Mouse (Mus musculus) left cerebral cortex, postnatal 36 days (tissue): ENCODE measurements around the gene Tuba3b. TPM values are rescaled to one million over a fixed set of nuclear protein-coding genes. Genes with fewer than 3 reads are reported as not detected.

Experiments
- DNase-seq, 2 experiments: peaks; one replicate each; pipeline ENCODE4 v3.0.0; 2021 to 2022; ENCODE audit warnings: low spot score in 2 of 2, mixed read lengths in 1 of 2
- intact Hi-C: fragments of 180-260 bp; cut with DNase I; formaldehyde crosslinking; loops from one replicate; pipeline ENCODE4 v1.15.1; 2025
- total RNA-seq, 2 experiments: library from RNA; stranded (reverse); gene quantifications; 2 replicates each; pipeline ENCODE4 v1.2.3; 2021

Gene Tuba3b
- total RNA-seq, 2 experiments from 2014 or later: not detected

DNA sequence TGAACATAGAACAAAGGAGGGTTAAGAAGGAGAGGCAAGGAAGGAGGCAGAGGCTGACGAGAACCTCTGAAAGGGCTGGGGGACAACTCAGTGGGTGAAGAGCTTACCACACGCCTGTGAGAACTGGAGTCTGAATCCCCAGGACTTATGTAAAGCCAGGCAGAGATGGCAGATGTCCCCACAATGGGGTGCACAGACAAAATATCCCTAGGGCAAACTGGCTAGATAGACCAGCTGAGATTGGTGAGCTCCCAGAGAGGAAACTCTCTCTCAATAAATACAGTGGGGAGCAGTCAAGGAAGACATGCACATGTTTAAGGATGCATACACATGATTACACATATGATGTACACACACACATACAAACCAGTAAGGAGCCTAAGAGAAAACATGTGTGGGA lies 11.4 kb upstream of the Tuba3b start:
- intact Hi-C loops: no loop called here
- DNase-seq: no peak

DNA sequence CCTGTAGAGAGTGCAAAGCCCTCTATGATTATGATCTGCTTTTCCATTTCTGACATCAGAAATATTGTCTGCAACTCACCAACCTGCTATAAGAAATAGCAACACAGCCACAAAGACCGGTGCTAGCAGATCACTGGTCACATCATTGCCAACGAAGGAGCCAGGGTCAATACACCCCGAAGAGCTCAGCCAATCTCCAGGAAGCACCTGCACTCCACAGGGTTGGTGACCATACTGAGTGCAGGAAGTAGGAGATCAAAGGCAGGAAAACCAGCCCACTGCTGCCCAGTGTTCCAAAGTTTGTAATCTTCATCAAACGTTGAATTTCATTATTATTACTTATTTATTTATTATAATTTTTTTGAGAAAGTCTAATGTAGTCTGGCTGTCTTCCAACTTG lies 10.9 kb upstream of the Tuba3b start:
- no peak for DNase-seq
- intact Hi-C loops: no loop called here

DNA sequence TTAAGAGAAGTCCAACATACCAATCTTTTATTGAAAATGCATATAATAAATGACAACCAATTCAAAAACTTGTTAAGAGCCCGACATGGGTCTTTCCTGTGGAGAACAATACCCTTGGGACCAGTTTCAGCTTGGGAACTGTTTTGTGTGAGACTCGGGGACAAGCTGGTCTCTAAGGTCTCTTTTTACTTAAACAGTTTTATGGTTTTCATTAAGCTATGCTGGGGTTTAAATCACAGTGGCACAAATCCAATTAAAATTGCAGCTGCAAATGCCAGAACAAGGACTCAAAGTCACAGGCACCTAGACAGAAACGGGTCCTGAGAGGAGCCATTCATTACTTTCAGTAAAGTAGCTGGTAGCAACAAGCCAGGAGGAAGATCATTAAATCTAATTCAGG lies 10.4 kb upstream of the Tuba3b start:
- intact Hi-C loops: no loop called here
- no peak for DNase-seq

DNA sequence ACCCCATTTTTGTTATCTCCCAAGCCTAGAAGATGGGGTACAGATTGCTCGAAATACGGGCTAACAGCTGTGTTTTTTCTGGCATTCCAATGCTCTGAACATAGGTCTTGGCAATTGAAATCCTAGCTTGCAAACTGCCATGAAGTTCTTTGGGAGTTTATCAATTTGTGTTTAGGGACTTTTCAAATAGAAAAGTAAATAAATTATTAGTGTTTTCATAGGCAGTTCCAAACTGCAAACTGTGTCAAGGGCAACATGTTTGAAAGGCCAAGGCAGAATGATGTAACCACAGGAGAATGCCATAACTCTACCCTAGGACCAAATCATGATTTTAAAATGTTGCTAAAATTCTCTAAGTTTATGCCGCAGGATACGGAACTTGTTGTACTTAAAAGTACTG lies 7.8 kb upstream of the Tuba3b start:
- intact Hi-C loops: no loop called here
- DNase-seq: no peak

DNA sequence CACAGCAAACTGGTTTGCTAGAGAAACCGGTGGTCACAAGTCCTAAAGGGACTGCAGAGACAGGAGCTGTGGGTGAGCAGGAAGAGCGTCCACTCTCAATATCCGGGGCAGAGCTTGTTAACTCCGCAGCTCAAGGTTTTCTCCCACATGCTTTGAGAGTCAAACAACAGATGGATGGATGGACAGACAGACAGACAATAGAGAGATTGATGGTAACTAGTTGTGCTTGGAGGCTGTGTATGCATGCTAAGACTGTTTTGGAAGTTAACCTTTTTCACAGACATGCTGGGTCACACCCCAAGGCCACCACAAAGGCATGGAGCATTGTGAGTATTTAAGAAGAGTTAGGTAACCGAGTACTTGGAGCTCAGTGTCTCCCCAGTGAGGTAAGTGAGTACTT lies 6.9 kb upstream of the Tuba3b start:
- intact Hi-C loops: no loop called here
- DNase-seq: no peak

DNA sequence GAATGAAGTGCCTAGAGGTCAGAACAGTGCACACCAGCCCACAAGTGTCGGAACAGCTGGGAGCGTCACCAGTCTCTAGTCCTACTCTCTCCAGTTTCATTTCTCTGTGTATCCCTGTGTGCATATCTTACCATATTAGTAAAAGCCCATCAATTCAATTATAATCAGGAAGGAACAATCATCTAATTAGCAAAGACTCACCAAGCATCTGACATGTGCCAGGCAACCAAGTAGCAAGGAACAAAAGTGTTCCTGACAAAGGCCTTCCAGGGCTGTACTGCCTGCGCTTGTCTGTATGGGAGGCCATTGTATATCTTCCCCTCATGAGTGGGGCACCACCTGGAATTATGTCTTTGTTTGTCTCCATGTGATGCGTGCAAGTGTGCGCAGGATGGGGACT lies 4.7 kb upstream of the Tuba3b start:
- intact Hi-C loops: no loop called here
- no peak for DNase-seq

DNA sequence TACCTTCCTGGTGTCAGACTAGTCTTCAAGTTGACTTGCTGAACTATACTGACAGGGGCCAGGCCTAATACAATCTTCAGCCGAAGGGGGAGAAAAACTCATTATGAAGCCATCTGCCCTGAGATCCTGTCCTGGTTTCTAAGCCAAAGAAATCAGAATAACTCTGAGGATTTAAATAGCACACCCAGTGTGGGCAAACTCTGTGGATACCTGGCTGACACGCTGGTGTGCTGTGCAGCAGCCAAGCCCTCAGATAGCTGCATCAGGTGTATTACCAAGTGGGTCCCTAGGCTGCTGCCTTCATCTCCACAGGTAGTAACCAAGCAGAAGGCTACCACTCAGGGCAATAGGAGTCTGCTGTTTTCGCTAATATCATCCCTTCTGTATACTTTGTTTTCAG lies 2.9 kb upstream of the Tuba3b start:
- no peak for DNase-seq
- intact Hi-C loops: no loop called here

DNA sequence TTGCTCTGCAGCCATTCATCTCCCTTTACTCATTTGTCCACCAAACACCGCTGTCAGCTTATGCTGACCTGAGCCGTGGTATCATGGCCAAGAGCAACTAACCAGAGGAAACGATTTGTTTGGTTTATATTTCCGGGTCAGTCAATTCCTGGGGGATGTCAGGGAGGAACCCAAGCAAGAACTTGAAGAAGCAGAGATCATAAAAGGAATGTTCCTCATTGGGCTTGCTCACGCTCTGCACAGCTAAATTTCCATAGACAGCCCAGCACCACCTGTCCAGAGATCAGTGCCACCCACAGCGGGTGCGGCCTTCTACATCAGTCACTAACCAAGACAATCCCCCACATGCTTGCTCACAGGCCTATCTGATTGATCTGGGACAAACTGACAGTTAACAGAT lies 1.3 kb upstream of the Tuba3b start, which contains the start of gene Lmntd1:
Lmntd1 (minus strand) TSS at position 101 of the 400 bp plus-strand sequence.
- no peak for DNase-seq
- intact Hi-C loops: no loop called here

DNA sequence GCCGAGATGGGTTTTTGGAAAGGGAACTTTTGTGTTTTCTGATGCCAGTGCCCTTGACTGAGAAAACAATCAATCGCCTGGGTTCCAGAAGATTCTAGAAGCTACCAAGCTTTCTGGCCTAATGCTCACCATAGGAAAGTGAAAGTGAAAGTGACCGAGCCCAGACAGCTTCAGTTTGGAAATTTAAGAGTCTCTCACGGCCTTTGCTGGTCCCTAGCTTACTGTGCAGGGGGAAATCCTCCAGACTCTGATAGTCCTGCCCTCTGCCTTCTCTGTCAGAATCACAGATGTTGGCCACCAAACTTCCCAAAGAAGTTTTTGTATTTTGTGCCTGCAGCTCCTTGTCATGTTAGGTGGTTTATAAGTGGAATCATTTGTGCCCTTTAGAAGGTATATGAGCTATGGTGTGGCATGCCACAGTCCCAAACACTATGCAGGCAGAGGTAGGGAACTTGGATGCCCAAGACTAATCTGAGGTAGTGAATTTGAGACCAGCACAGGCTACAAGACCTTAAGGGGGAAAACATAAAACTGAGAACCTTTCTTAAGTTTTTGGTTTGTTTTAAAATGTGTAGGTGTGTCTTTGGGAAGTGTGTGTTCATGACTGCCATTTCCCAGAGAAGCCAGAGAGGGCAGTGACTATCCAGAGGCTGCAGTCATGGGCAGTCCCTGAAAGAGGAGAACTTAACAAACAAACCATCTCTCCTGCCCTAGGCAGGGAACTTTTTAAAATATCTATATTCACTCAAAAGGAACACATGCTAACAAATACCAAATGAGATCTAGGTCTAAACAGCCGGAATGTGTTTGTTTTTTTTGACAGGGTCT lies 1.1 kb downstream of the Tuba3b start:
- no peak for DNase-seq
- intact Hi-C loops: no loop called here

DNA sequence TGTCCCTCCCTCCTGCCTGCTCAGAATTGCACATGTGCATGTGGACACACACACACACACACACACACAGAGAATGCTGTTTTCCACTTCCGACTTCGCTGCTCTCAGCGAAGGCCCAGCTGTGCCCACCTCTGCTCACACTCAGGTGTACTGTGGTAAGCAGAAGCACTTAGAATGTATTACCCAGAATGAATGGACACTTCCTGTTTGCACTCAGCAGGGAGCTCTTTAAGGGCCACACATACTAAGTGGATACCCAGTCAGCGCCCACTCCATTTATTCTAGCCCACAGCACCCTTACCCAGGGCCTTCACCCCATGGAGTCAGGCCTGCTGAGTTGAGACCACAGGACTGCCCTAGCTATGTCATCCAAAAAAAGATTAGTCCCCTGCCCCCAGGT lies 7.6 kb downstream of the Tuba3b start:
- intact Hi-C loops: no loop called here
- DNase-seq: no peak

DNA sequence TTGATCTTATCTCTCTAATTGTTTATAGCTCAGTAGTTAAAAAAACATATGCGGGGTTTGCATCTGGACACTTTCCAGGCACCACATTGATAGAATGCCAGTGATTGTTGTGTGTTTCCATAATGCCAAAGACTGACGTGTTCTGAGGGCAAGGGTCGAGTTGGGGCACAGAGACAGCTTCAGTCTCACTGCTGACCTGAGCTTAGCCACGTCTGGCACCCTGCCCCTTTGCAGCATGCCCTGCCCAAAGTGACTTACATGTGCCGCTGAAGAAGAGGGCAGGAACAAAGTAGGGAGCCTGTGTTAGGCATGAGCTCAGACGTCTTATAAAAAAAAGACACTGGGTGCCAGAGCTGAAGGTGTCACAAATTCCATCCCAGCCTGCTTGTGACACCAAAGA lies 14.7 kb downstream of the Tuba3b start:
- no peak for DNase-seq
- intact Hi-C loops: no loop called here

DNA sequence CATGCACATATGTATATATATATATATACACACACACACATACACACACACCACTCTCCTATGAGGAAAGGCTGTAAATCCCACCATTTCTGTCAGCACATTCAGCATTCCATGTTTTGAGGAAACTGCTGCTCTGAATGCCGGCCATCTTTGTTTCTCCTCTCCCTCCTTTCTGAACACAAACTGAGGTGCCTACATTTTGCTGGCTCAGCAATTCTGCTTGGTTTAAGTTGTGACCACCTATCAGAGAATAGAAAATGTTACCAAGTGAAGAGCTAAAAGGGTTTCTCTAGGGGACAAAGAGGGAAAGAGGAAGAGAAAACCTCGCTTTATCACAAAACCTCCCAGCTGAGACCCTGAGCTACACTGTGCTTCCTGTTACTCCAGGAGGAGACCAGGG lies 18.9 kb downstream of the Tuba3b start:
- intact Hi-C loops: no loop called here
- no peak for DNase-seq

DNA sequence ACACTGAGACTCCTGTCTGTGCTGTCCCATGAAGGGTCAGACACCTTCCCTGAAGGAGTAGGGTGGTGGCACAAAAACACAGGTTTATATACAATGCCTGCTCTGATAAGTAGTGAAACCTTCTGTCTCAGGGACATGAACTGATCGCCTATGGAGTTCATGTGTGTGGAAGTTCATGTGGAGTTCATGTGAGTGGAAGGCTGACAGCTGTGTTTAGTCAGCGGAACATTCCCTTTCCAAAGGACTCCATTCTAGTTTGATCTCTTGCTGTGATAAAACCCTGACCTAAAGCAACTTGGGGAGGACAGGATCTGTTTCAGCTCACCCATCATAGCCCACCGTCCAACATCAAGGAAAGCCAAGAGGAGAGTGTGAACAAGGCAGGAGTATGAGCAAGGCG lies 21.1 kb downstream of the Tuba3b start:
- intact Hi-C loops: no loop called here

DNA sequence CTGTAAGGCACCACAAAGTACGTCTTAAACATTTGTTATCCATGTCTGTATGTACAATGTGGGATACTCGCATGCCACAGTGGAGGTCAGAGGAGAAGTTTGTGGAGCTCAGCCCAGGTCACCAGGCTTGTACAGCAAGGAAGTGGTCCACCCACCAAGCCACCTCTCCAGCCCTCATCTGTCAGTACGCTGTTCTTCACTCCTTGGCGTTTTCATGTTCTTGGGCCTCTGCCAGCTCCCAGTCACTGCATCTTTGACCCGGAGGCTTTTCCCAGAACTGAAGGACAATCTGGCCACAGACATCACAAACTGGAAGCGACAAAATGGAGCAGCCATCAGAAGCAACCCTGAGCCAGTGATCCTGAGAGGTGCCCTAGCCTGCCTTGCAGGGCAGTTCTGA lies 22.7 kb downstream of the Tuba3b start:
- intact Hi-C loops: no loop called here
- DNase-seq: no peak

More for the DNA sequence above, 21.1 kb downstream of the Tuba3b start:
- DNase-seq: no peak

DNA sequence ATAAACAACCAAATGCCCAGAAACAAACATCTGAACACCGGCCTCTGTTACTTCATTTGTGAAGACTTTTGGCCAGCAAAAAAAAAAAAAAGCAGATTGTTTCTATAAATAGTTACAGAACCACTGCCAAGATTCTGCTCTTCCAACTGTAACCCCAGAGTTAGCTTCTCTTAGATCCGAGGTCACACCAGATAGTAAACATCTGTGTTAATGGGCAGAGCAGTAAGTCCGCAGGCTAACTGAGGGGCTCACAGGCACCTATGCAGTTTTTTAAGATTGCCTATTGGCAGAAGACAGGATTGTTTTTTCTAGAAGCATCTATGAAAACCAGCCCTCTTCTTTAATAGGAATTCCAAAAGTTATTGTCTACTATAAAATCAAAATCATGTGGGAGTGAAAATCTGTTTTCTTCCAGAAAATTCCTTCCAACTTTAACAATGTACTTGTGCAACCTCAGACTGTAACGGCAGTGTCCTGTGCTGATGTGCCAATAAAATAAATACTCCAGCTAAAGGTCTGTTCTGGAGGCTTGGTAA lies 25.5 kb downstream of the Tuba3b start:
- intact Hi-C loops: no loop called here
- no peak for DNase-seq

DNA sequence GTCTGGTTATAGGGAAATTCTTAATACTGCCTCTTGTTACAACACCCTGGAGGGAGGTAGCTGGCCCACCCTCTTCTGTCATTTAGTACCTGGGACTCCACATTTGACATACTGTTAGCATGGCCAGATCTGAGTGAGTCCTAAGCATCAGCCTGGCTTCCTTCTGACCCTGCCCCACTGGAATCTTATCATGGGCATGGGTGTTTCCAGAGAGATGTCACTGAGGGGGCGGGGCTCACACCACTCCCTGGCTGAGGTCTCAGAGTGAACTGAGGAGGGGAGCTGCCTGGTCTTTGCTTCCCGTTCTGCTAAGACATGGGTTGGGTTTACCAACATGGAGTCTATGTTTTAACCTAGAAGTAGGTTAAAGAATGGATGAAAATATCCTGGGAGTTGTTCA lies 36.4 kb downstream of the Tuba3b start:
- no peak for DNase-seq
- intact Hi-C loops: no loop called here

DNA sequence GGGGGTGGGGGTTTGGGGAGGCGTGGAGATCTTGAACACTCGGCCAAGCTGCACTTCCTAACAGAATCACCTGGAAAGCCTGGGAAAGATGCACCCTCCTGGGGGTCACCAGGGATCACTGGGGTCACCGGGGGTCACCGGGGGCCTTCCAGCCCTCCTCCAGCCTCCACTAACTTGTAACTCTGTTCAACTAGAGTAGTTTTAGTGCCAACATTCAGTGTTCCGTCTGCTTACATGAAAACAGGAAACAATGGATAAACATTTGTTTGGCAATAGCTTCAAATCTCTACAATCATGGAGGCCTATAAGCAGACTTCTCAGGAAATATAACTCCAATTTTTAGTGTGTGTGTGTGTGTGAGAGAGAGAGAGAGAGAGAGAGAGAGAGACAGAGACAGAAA lies 37.4 kb downstream of the Tuba3b start:
- no peak for DNase-seq
- intact Hi-C loops: no loop called here

DNA sequence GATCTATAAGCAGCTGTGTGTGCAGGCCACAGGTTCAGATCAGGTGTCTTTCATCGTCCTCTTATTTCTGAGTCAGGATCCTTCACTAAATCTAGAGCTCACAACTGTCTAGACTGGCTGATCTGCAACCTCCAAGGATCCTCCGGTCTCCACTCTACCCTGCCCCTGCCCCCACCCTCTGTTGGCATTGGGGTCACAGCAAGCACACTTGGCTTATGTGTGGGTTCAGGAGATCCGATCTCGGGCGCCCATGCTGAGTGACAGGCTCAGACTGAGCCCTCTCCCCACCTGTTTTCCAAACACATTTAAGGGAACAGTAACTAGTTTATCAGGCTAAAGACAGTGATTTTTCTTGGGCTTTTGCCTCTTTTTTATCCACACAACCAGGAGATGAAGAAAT lies 38.1 kb downstream of the Tuba3b start:
- DNase-seq: no peak
- intact Hi-C loops: no loop called here

DNA sequence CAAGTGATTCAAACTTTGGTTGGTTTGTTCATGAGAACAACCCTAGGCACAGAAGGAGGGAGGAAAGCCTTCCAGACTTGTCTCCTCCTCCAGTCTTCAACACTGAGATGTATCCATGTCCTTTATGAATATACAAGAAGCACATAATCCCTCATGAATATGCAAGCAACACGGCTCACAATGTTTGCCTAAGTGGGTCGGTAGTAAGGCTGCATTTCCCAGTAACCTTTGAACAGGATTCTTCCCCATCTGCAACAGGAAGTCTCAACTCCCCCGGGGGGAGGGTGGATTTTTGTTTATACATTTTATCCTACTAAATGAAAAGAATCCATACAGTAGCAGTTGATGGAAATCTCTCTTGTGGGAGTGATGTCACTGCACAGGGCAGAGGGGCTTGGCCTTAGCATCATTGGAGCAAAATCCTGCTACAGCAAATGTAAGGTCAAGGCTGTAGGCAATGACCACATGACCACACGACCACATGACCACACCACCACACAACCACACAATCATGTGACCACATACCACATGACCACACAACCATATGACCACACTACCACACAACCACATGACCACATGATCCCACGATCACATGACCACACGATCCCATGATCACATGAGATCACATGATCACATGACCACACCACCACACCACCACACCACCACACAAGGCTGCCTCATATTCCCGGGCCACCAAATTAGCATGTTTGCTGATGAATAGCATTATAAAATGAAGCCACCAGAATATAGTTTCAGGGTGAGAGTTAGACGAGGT lies 38.7 kb downstream of the Tuba3b start:
- intact Hi-C loops: no loop called here
- DNase-seq: no peak

DNA sequence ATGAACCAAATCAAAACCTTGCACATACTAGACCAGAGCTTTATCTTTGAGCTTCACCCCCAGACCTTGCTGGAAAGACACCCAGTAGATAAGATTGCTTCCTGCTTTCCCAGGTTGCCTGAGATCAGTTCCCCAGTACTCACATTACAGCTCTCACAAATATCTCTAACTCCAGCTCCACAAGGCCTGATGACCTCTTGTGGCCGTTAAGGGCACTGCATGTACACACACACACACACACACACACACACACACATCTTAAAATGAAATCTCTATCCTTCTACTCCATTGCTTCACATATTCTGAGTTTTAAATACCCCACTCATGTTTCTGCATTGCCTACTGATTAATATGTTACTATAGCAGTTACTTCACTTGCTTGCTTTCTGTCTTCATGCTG lies 40.1 kb downstream of the Tuba3b start:
- intact Hi-C loops: no loop called here
- no peak for DNase-seq
